Mouse (Mus musculus) E14TG2a.4 (cell line): ENCODE results near the gene Prr5.
A peak's percentile ranks its signal among the peaks of the same experiment; 100 is the strongest.
"Not testable (repeated sequence)": the region's sequence is repeated elsewhere in the genome, so short reads cannot be mapped to it uniquely, and the experiment has no call there.

Experiments
- H3K27me3 ChIP-seq: 2 replicates; pipeline ENCODE4 v1.6.1; 2014; ENCODE audit warnings: low read length, control low read depth; ENCODE audit not compliant: insufficient read depth
- H3K36me3 ChIP-seq: 2 replicates; pipeline ENCODE4 v1.6.1; 2014; ENCODE audit warnings: low read length, control low read depth; ENCODE audit not compliant: insufficient read depth
- H3K4me1 ChIP-seq: replicated peaks from 2 replicates; pipeline ENCODE4 v1.6.1; 2014; ENCODE audit warnings: low read depth, low read length, control low read depth
- H3K4me3 ChIP-seq: replicated peaks from 2 replicates; pipeline ENCODE4 v1.5.1; 2014; ENCODE audit warnings: mild to moderate bottlenecking, low read length
- H3K9me3 ChIP-seq: 2 replicates; pipeline ENCODE4 v1.6.1; 2014; ENCODE audit warnings: low read length, control low read depth
- CTCF ChIP-seq: conservative IDR thresholded peaks from 2 replicates; pipeline ENCODE4 v1.5.1; 2014; ENCODE audit warnings: low read length
- NANOG ChIP-seq: IDR thresholded peaks from 2 replicates; pipeline ENCODE4 v1.6.1; 2014; ENCODE audit warnings: borderline replicate concordance, low read length, mixed read lengths
- POU5F1 ChIP-seq: IDR thresholded peaks from 2 replicates; pipeline ENCODE4 v1.6.1; 2014; ENCODE audit warnings: low read length, borderline replicate concordance

Gene Prr5

GRCm38 (mm10) chr15:84703992-84704391 lies 34.6 kb downstream of the Prr5 start:
- peaks cover 3% of the 10 kb centered on the region; the same call in 1 of the 2 replicates for H3K9me3 ChIP-seq
- TF ChIP-seq NANOG = no peak
- no peak for TF ChIP-seq CTCF
- TF ChIP-seq POU5F1 = no peak
- H3K36me3 ChIP-seq = peaks cover 52% of the 10 kb centered on the region
- H3K4me3 ChIP-seq = no peak overlapping the region
- peaks cover 67% of the 10 kb centered on the region for H3K4me1 ChIP-seq
- H3K27me3 ChIP-seq = no peaks in the 10 kb centered on the region; the same call in 1 of the 2 replicates

- TF ChIP-seq POU5F1 (no peak), CTCF (no peak), NANOG (no peak)
- H3K4me1 ChIP-seq = peaks cover 55% of the 10 kb centered on the region
- H3K4me3 ChIP-seq = no peak overlapping the region
- H3K9me3 ChIP-seq = peaks cover 3% of the 10 kb centered on the region; the same call in 1 of the 2 replicates
- H3K36me3 ChIP-seq = peaks cover 38% of the 10 kb centered on the region
- H3K27me3 ChIP-seq = peaks cover 10% of the 10 kb centered on the region
These were observed 36.0 kb downstream of the Prr5 start for GRCm38 (mm10) chr15:84705351-84705901.

DNA sequence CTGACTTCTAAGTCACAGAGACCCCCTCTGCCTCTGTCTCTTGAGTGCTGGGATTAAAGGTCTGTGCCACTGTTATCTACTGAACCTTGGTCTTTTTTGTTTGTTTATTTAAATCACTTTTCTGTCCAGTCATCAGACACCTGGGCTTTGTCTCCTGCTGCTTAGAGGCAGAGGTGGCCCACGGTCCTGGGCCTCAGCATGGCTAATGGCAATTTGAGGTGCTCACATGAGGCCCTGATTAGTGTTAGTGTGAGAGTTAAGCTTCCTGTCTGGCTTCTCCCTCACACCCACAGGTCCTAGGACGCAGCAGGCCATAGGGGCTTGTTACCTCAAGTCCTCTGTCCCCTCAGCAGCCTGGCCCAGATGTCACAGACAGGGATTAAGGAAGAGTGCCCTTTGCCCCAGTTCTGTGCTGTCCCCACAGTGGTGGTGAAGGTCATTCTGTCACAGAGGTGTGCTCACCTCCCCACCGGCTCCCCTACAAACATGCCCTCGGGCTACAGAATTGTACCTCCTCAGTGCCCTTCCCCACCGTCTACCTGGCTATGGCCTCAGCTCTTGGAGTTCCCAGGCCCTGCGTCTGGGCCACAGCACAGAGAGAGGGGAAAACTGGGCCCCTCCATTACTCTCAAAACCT lies 37.7 kb downstream of the Prr5 start:
- no peak overlapping the region for H3K4me3 ChIP-seq
- no peak for TF ChIP-seq POU5F1
- TF ChIP-seq NANOG = no peak
- no peak for TF ChIP-seq CTCF
- peaks cover 26% of the 10 kb centered on the region for H3K27me3 ChIP-seq
- peaks cover 56% of the 10 kb centered on the region for H3K4me1 ChIP-seq
- peaks cover 21% of the 10 kb centered on the region for H3K36me3 ChIP-seq
- H3K9me3 ChIP-seq = peaks cover 3% of the 10 kb centered on the region; the same call in 1 of the 2 replicates

DNA sequence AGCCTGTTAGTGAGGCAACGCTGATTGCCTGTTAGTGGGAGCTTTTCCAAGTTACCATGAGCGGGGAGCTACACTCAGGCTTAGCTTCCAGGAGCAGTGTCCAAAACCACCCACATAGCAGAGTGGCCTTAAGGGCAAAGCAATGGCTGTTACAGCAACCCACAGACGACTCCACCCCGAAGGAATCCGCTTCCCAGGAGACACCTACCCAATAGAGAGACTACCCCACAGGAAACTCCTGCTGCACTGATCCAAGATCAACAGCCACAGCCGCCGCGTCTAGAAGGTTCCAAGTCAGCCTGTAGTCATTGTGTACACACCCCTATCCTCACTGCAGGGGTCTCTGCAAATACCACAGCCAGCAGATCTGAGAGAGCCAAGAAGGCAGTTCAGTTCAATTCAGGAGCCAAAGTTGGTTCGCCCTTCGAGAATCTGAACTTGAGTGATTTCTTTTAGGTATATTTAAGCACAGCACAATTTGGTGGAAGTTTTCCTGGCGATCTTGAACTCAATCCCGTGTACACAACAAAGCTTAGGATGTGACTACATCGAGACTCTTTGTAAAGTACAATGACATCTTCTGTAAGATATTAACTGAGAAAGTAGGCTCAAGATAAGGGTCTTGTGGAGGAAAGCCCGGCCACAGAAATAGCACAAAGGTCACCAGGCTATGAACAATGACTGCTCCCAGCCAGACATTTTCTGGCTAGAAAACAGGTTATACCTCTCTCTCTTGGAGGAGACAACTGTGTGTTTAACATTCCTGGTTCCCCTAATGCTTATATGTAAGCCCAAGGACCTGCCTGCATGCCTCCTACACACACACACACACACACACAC lies 43.4 kb downstream of the Prr5 start:
- H3K27me3 ChIP-seq = peaks cover 33% of the 10 kb centered on the region
- H3K9me3 ChIP-seq = peaks cover 3% of the 10 kb centered on the region; the same call in 1 of the 2 replicates
- peaks cover 53% of the 10 kb centered on the region for H3K4me1 ChIP-seq
- no peaks in the 10 kb centered on the region for H3K36me3 ChIP-seq
- no peak overlapping the region for H3K4me3 ChIP-seq
- no peak for TF ChIP-seq CTCF
- TF ChIP-seq NANOG = no peak
- no peak for TF ChIP-seq POU5F1

DNA sequence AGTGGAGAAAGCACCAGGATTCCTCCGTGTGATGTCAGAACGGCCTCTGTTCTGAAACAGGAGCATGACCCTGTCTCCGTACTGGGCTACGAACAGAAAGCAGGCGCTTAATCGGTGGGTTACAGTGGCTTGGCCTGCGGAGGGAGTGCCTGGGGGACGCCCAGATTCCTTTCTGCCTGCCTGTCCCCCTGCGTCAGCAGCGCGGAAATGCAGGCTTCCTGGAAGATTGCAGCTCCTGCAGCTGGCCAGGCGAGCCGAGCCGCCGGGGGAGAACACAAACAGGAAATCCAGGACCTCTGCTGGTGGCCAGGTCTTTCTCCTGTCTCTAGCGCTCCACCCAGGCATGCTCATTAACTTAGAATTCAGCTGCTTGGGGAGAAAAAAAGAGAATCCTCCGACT lies 45.3 kb downstream of the Prr5 start:
- Histone ChIP-seq H3K36me3 (no peaks in the 10 kb centered on the region), H3K4me3 (peak overlapping the region; percentile 41), H3K27me3 (peaks cover 48% of the 10 kb centered on the region), H3K9me3 (no peaks in the 10 kb centered on the region), H3K4me1 (peaks cover 69% of the 10 kb centered on the region)
- TF ChIP-seq POU5F1 (no peak), CTCF (no peak), NANOG (no peak)

DNA sequence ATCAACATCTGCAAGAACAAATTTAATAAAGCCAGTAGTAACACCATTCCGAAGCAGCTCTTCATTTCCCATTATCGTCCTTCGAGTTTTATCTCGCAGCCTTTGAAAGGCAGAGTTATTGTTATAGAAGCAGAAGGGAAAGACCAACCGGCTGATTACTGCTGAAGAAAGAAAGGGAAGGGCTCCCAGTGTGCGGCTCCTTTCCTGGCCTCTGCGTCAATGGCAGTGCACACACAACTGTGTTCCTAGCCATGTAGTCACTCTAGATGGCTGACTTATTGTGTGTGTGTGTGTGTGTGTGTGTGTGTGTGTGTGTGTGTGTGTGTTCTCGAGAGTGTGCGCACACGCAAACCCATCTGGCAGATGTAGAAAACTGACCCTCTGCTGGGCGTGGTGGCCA lies 45.7 kb downstream of the Prr5 start:
- Histone ChIP-seq H3K4me1 (peaks cover 73% of the 10 kb centered on the region), H3K4me3 (peak overlapping the region; percentile 41), H3K9me3 (no peaks in the 10 kb centered on the region), H3K27me3 (peaks cover 45% of the 10 kb centered on the region), H3K36me3 (no peaks in the 10 kb centered on the region)
- TF ChIP-seq POU5F1 (no peak), CTCF (no peak), NANOG (no peak)

- H3K27me3 ChIP-seq = peaks cover 26% of the 10 kb centered on the region
- peaks cover 81% of the 10 kb centered on the region for H3K4me1 ChIP-seq
- not testable (repeated sequence) for H3K4me3 ChIP-seq, H3K36me3 ChIP-seq, H3K9me3 ChIP-seq
These were observed 48.3 kb downstream of the Prr5 start for GRCm38 (mm10) chr15:84717570-84718270.

- H3K4me3 ChIP-seq = no peak overlapping the region
- H3K36me3 ChIP-seq = no peaks in the 10 kb centered on the region
- H3K27me3 ChIP-seq = peaks cover 22% of the 10 kb centered on the region
- H3K4me1 ChIP-seq = peaks cover 81% of the 10 kb centered on the region
- no peaks in the 10 kb centered on the region for H3K9me3 ChIP-seq
- no peak for TF ChIP-seq CTCF
- no peak for TF ChIP-seq POU5F1
- no peak for TF ChIP-seq NANOG
These were observed 49.4 kb downstream of the Prr5 start for GRCm38 (mm10) chr15:84718785-84719184.
